Mouse (Mus musculus): ENCODE data around the gene Dock3. TPM values are rescaled to one million over a fixed set of nuclear protein-coding genes. Genes with fewer than 3 reads are reported as not detected.

The Dock3 gene
- polyA plus RNA-seq, 1 experiment from 2014 or later = 0.32 TPM

DNA sequence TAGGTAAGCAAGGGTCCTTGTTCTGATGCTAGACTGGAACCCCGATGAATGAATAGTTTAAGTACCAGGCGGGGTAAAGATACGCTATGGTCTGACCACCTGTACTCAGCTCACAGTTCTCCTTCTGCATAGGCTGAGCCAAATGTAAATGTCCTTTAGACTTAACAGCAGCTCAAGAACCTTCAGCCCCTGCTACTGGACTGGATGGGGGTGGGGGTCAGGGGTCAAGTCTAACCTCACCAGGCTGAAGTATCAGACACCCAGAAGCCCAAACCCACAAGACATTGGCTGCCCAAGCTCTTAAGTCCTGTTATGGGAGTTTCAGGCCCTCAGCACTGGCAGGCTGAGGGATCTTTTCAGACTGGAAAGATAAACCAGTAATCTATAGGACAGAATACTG lies 343.4 kb downstream of the Dock3 start:
- ATAC-seq (ENCODE audit: insufficient number of reproducible peaks, low FRiP score, low TSS enrichment, low read depth) (no peak), DNase-seq (ENCODE audit: low spot score) (no peak)
- H3K36me3 ChIP-seq (ENCODE audit: control insufficient read depth, insufficient read depth, low read length) = peaks cover 16% of the 10 kb centered on the region; the same call in 1 of the 2 replicates
- 98% methylated on average over 3 of the region's 3 CpGs for WGBS
- no peaks in the 10 kb centered on the region for H3K9me3 ChIP-seq (ENCODE audit: control insufficient read depth, low read length)
- H3K9ac ChIP-seq (ENCODE audit: low read length) = no peak overlapping the region
- no peaks in the 10 kb centered on the region for H3K27me3 ChIP-seq (ENCODE audit: control insufficient read depth, insufficient read depth, low read length)
- H3K4me2 ChIP-seq (ENCODE audit: low read depth, severe bottlenecking) = no peak overlapping the region
- no peak overlapping the region for H3K27ac ChIP-seq (replicated peaks; ENCODE audit: low read depth, low read length)
- peaks cover 31% of the 10 kb centered on the region for H3K4me1 ChIP-seq (ENCODE audit: control insufficient read depth, insufficient read depth, low read length)
- H3K4me3 ChIP-seq (ENCODE audit: low read depth, low read length) = no peak overlapping the region

DNA sequence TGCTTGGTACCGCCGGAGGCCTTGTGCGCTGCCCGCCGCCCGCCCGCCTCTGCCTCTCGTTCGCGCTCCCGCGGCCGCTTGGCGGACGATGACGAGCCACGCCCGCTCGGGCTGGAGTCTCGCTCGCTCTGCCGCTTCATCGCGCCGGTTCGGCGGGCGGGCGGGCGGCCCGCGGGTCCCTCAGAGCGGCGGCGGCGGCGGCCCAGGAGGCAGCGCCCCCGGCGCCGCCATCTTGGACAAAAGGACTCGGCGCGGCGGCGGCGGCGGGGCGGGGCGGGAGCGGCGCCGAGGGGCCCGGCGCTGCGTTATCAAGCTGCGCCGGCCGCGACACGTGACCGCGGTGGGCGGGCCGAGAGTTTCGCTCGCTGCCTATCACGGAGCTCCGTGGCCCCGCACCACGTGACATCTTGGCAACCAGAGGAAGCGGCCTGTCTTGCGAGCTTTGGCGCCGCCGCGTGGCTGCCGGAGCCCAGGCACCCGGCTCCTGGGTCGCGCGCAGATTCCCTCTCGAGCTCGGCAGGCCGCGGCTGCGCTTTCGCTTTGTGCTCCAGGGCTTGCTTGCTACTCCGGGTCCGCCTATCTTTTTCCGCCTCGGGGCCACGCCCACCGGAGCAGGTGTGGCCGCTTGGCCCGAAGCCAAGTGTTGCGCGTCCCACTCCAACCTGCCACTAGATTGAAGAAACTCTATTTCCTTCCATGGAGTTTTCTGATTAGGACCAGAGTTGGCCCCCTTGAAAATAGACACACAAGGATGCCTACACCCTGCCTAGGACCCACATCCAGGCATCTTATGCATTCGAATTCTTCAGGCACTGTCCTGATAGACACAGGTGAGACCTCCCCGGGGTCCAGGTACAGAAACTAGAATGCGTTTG lies 344.6 kb downstream of the Dock3 start, which contains the start of gene Rbm15b:
Rbm15b (minus strand) TSS at position 601 of the 875 bp plus-strand sequence.
- H3K4me1 ChIP-seq (ENCODE audit: control insufficient read depth, insufficient read depth, low read length) = peaks cover 37% of the 10 kb centered on the region
- no peaks in the 10 kb centered on the region for H3K27me3 ChIP-seq (ENCODE audit: control insufficient read depth, insufficient read depth, low read length)
- ATAC-seq (ENCODE audit: insufficient number of reproducible peaks, low FRiP score, low TSS enrichment, low read depth) (peak; percentile 75), DNase-seq (ENCODE audit: low spot score) (peak; percentile 98)
- peak within 1 kb of the TSS; percentile 83 for H3K27ac ChIP-seq (replicated peaks; ENCODE audit: low read depth, low read length)
- no peaks in the 10 kb centered on the region for H3K9me3 ChIP-seq (ENCODE audit: control insufficient read depth, low read length)
- peak within 1 kb of the TSS; percentile 97 for H3K4me3 ChIP-seq (ENCODE audit: low read depth, low read length)
- peak within 1 kb of the TSS; percentile 98 for H3K4me2 ChIP-seq (ENCODE audit: low read depth, severe bottlenecking)
- peak within 1 kb of the TSS; percentile 99 for H3K9ac ChIP-seq (ENCODE audit: low read length)
- peaks cover 17% of the 10 kb centered on the region for H3K36me3 ChIP-seq (ENCODE audit: control insufficient read depth, insufficient read depth, low read length)
- WGBS = 3% methylated on average over 82 of the region's 101 CpGs

DNA sequence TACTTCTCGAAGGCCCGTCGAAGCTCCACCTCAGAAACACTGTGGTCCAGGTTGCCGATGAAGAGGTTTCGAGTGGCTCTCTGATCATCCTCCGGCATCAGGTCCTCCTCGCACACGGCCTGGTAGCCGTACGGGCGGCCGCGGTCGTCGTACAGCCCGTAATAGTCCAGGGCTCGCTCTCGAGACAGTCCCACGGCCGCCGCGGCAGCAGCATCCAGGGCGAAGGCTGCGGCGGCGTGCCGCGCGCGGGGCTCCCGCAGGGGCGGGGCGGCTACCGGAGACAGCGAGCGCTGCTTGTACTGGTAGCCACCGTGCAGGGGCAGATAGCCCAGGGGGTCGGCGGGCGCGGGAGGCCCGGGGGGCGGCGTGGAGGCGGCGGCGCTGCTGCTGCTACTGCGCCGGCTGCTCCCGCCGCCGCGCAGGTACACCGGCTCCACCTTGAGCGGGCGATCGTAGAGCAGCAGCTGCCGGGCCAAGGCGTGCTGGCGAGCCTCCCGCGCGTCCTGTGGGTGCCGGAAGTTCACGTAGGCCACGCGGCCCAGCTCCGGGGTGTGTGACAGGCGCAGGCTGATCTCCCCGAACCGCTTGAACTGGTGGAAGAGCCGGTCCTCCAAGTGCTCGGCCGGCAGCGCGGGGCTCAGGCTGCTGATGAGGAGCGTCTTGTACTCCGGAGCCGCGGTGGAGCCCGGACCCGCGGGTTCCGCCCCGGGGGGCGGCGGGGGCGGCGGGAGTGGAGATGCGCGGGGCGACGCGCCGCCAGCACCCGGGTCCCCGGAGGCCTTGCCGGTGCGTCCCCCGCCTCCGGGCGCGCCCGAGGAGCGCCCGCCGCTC lies 345.6 kb downstream of the Dock3 start:
- Histone ChIP-seq H3K36me3 (ENCODE audit: control insufficient read depth, insufficient read depth, low read length) (peaks cover 20% of the 10 kb centered on the region), H3K4me3 (ENCODE audit: low read depth, low read length) (peak overlapping the region; percentile 97), H3K4me1 (ENCODE audit: control insufficient read depth, insufficient read depth, low read length) (peaks cover 37% of the 10 kb centered on the region), H3K27ac (replicated peaks; ENCODE audit: low read depth, low read length) (peak overlapping the region; percentile 83), H3K4me2 (ENCODE audit: low read depth, severe bottlenecking) (peak overlapping the region; percentile 98), H3K9me3 (ENCODE audit: control insufficient read depth, low read length) (no peaks in the 10 kb centered on the region), H3K27me3 (ENCODE audit: control insufficient read depth, insufficient read depth, low read length) (no peaks in the 10 kb centered on the region), H3K9ac (ENCODE audit: low read length) (peak overlapping the region; percentile 99)
- ATAC-seq (ENCODE audit: insufficient number of reproducible peaks, low FRiP score, low TSS enrichment, low read depth) (no peak), DNase-seq (ENCODE audit: low spot score) (peak; percentile 67)
- WGBS = under 1% methylated on average over 85 of the region's 107 CpGs

DNA sequence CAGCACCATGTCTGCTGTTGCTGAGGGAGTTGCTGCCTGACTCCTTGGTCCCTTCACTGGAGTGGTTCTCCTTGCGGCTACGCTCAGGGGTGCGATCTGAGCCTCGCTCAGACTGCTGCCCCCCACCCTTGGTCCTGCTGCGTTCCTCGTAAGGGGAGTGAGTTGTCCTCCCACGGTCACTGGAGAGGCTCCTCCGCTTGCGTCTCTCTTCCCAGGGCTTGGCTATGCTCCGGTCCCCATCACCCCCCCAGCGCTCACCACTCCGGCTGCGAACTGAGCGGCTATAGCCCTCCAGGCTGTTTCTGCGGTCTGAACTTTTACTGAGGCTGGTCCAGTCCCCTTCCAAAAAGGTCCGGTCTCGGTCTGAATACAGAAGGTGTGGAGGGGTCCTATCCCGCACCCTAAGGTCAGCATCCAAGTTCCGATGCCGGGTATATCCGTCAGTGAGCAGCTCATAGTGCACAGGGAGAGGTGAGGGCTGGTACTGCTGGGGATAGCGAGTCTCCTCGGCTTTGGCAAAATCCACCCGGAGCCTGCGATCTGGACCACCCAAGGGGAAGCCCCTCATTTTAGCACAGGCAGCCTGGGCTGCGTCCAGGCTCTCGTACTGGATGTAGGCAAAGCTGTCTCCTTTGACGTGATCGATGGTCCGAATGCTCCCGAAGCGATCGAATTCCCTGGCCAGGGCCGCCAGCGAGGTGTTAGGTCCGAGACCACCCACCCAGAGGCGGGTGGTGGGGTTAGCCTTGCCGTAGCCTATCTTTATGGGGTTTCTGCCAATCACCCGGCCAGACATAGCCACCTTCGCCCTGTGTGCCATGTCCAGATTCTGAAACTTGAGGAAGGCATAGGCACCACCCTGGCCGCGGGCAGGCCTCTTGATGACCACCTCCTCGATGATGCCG lies 346.5 kb downstream of the Dock3 start:
- Histone ChIP-seq H3K27me3 (ENCODE audit: control insufficient read depth, insufficient read depth, low read length) (no peaks in the 10 kb centered on the region), H3K36me3 (ENCODE audit: control insufficient read depth, insufficient read depth, low read length) (peaks cover 21% of the 10 kb centered on the region), H3K27ac (replicated peaks; ENCODE audit: low read depth, low read length) (no peak overlapping the region; the same call in 1 of the 2 replicates), H3K4me3 (ENCODE audit: low read depth, low read length) (peak overlapping the region; percentile 97), H3K4me1 (ENCODE audit: control insufficient read depth, insufficient read depth, low read length) (peaks cover 29% of the 10 kb centered on the region), H3K4me2 (ENCODE audit: low read depth, severe bottlenecking) (peak overlapping the region; percentile 98), H3K9me3 (ENCODE audit: control insufficient read depth, low read length) (no peaks in the 10 kb centered on the region), H3K9ac (ENCODE audit: low read length) (peak overlapping the region; percentile 99)
- WGBS = 19% methylated on average over 44 of the region's 44 CpGs
- no peak for ATAC-seq (ENCODE audit: insufficient number of reproducible peaks, low FRiP score, low TSS enrichment, low read depth)
- DNase-seq (ENCODE audit: low spot score) = peak; percentile 63

DNA sequence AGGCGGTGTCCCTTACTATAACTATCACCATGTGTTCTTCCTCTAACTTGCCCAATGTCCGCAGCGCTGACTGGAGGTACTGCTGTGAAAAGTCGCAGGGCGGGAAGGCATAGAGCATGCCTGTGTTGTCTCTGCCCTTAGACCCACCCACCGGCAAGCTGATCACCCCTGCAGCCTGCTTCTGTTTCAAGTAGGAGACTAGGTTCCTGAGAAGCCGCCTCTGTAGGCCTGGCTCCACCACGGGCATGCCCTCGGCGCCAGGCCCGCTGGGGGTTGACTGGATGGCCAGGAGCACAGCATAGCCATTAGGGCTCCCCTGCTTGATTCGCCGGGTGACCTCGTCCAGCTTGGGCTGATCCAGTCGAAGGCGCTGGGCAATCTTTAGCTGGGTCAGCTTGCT lies 347.4 kb downstream of the Dock3 start:
- H3K9ac ChIP-seq (ENCODE audit: low read length) = peak overlapping the region; percentile 99
- WGBS = 33% methylated on average over 16 of the region's 16 CpGs
- ATAC-seq (ENCODE audit: insufficient number of reproducible peaks, low FRiP score, low TSS enrichment, low read depth) (no peak), DNase-seq (ENCODE audit: low spot score) (peak; percentile 42)
- H3K4me1 ChIP-seq (ENCODE audit: control insufficient read depth, insufficient read depth, low read length) = peaks cover 26% of the 10 kb centered on the region
- H3K4me3 ChIP-seq (ENCODE audit: low read depth, low read length) = peak overlapping the region; percentile 97
- no peaks in the 10 kb centered on the region for H3K27me3 ChIP-seq (ENCODE audit: control insufficient read depth, insufficient read depth, low read length)
- peaks cover 15% of the 10 kb centered on the region for H3K36me3 ChIP-seq (ENCODE audit: control insufficient read depth, insufficient read depth, low read length)
- no peak overlapping the region for H3K27ac ChIP-seq (replicated peaks; ENCODE audit: low read depth, low read length)
- H3K9me3 ChIP-seq (ENCODE audit: control insufficient read depth, low read length) = no peaks in the 10 kb centered on the region
- H3K4me2 ChIP-seq (ENCODE audit: low read depth, severe bottlenecking) = peak overlapping the region; percentile 98

DNA sequence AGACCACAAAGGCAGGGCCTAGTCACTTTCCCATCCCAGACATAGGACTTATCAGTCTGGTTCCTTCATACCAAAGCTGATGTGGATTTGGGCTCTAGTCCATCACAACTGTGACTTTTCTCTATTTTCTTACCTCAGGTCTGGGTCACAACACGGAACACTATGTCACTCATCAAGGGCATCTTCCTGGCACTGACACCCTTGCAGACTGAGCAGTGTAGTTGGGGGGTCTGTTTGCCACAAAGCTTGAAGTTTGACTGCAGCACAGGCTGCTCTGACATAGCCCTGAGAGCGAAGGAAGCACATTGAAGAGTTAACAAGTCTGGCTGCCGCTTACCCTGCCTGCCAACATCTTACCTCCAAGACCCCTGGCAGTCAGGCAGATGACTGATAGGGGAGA lies 348.6 kb downstream of the Dock3 start:
- Histone ChIP-seq H3K4me2 (ENCODE audit: low read depth, severe bottlenecking) (peak overlapping the region; percentile 34; the same call in 1 of the 2 replicates), H3K27me3 (ENCODE audit: control insufficient read depth, insufficient read depth, low read length) (no peaks in the 10 kb centered on the region), H3K4me1 (ENCODE audit: control insufficient read depth, insufficient read depth, low read length) (peaks cover 26% of the 10 kb centered on the region), H3K4me3 (ENCODE audit: low read depth, low read length) (peak overlapping the region; percentile 10; the same call in 1 of the 2 replicates), H3K36me3 (ENCODE audit: control insufficient read depth, insufficient read depth, low read length) (peaks cover 12% of the 10 kb centered on the region), H3K9ac (ENCODE audit: low read length) (no peak overlapping the region), H3K27ac (replicated peaks; ENCODE audit: low read depth, low read length) (no peak overlapping the region), H3K9me3 (ENCODE audit: control insufficient read depth, low read length) (no peaks in the 10 kb centered on the region)
- no peak for ATAC-seq (ENCODE audit: insufficient number of reproducible peaks, low FRiP score, low TSS enrichment, low read depth)
- WGBS = 83% methylated on average over 3 of the region's 3 CpGs
- DNase-seq (ENCODE audit: low spot score) = no peak

DNA sequence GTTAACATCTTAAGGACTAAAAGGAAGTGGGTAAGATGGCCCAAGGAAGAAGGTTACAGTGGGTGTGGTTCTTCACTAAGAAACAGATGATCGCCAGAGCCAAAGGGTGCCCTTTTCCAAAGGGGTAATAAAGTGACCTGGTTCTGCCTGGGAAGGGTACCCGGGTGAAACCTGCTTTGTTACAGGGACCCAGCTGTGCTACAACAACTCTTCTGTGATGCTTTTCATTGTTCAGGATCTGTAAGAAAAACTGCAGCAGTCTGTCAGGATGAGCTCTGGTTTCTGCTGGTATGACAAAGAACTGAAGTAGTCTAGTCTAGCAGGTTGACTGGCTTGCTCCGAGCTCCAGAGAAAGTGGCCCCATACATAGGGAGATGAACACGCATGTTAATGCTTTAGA lies 349.5 kb downstream of the Dock3 start:
- Histone ChIP-seq H3K4me3 (ENCODE audit: low read depth, low read length) (no peak overlapping the region), H3K9me3 (ENCODE audit: control insufficient read depth, low read length) (no peaks in the 10 kb centered on the region), H3K27ac (replicated peaks; ENCODE audit: low read depth, low read length) (no peak overlapping the region), H3K27me3 (ENCODE audit: control insufficient read depth, insufficient read depth, low read length) (no peaks in the 10 kb centered on the region), H3K36me3 (ENCODE audit: control insufficient read depth, insufficient read depth, low read length) (peaks cover 12% of the 10 kb centered on the region), H3K4me1 (ENCODE audit: control insufficient read depth, insufficient read depth, low read length) (peaks cover 26% of the 10 kb centered on the region), H3K9ac (ENCODE audit: low read length) (no peak overlapping the region), H3K4me2 (ENCODE audit: low read depth, severe bottlenecking) (no peak overlapping the region)
- DNase-seq (ENCODE audit: low spot score) (no peak), ATAC-seq (ENCODE audit: insufficient number of reproducible peaks, low FRiP score, low TSS enrichment, low read depth) (no peak)
- WGBS = 82% methylated on average over 4 of the region's 4 CpGs
